19 mouse cellular contexts compared by ENCODE assay signal in genomic region chr4:107980002-107980600, GRCm38 (mm10). TPM values are rescaled to one million over a fixed set of nuclear protein-coding genes. Genes with fewer than 3 reads are reported as not detected.
DNase-seq lines count a peak whose midpoint lies in the region; ATAC-seq and TF ChIP-seq lines count a peak whose summit lies in the region.
"Had no signal": no experiment of that assay in that cellular context is flagged by ENCODE, and none has a peak within 500 bp of the region (broad histone marks: within the 10 kb centered on the region; RNA-seq: fewer than 3 reads in every experiment).

No protein-coding gene starts in this region.

- 69% methylated on average over 6 of the region's 6 CpGs for WGBS in kidney, postnatal 0 days
- 75% methylated on average over 6 of the region's 6 CpGs for WGBS in intestine, embryonic 15.5 days

- peak; percentile 24 for DNase-seq in gastrocnemius, adult 2 months
- no peak for DNase-seq in gastrocnemius, postnatal 10 days
- DNase-seq in kidney, postnatal 0 days (ENCODE audit: low spot score): no peak
- no peak for DNase-seq in kidney, postnatal 14 days
- DNase-seq in cerebellum, adult 9-10 months: peak; percentile 38
- DNase-seq in cerebellum, postnatal 25 days: peak; percentile 41 to 46
- DNase-seq: adrenal gland, adult 8-10 months; heart, postnatal 4 days; kidney, adult 18-20 months; liver had no signal

- no peak overlapping the region for H3K4me2 ChIP-seq in kidney, postnatal 0 days (ENCODE audit: low read length)
- H3K4me2 ChIP-seq in intestine, embryonic 15.5 days (replicated peaks): no peak overlapping the region
- H3K4me2 ChIP-seq: heart, embryonic 12.5 days had no signal

- no peak overlapping the region for H3K4me3 ChIP-seq in gastrocnemius, adult 2 months
- H3K4me3 ChIP-seq in kidney, postnatal 0 days (replicated peaks; ENCODE audit: low read depth, low read length): no peak overlapping the region
- H3K4me3 ChIP-seq in intestine, embryonic 15.5 days (replicated peaks): no peak overlapping the region
- H3K4me3 ChIP-seq: heart, embryonic 12.5 days had no signal

- TF ChIP-seq CTCF in gastrocnemius, adult 2 months (IDR thresholded peaks at IDR 0.05): no peak
- TF ChIP-seq CTCF in kidney, postnatal 0 days (IDR thresholded peaks at IDR 0.05; ENCODE audit: low read depth): no peak

- no peak for ATAC-seq in kidney, postnatal 0 days (replicated peaks; ENCODE audit: low FRiP score, low read depth)
- no peak for ATAC-seq in intestine, embryonic 15.5 days
- ATAC-seq: CD4-positive, CD25-positive, alpha-beta regulatory T cell, adult 4 months had no signal

- H3K27me3 ChIP-seq in kidney, postnatal 0 days (ENCODE audit: insufficient read depth, low read length): no peaks in the 10 kb centered on the region
- no peaks in the 10 kb centered on the region for H3K27me3 ChIP-seq in intestine, embryonic 15.5 days (replicated peaks)

- 0 out of 2 replicates have a peak overlapping the region, but pooled peaks have one; percentile 10 for H3K27ac ChIP-seq in gastrocnemius, adult 2 months
- peak overlapping the region; percentile 76 for H3K27ac ChIP-seq in kidney, postnatal 0 days
- H3K27ac ChIP-seq in intestine, embryonic 15.5 days: no peak overlapping the region

- H3K9me3 ChIP-seq in kidney, postnatal 0 days (replicated peaks; ENCODE audit: low read length): no peaks in the 10 kb centered on the region
- H3K9me3 ChIP-seq in intestine, embryonic 15.5 days: no peaks in the 10 kb centered on the region
- H3K9me3 ChIP-seq: heart, embryonic 12.5 days had no signal

- H3K9ac ChIP-seq in kidney, postnatal 0 days (ENCODE audit: low read depth, low read length): no peak overlapping the region
- no peak overlapping the region for H3K9ac ChIP-seq in intestine, embryonic 15.5 days
- H3K9ac ChIP-seq: heart, embryonic 12.5 days had no signal

- no peaks in the 10 kb centered on the region for H3K36me3 ChIP-seq in kidney, postnatal 0 days (ENCODE audit: insufficient read depth, low read length)
- H3K36me3 ChIP-seq in intestine, embryonic 15.5 days: no peaks in the 10 kb centered on the region
- H3K36me3 ChIP-seq: heart, embryonic 12.5 days had no signal

- H3K4me1 ChIP-seq in kidney, postnatal 0 days (replicated peaks; ENCODE audit: insufficient read depth, low read length): no peaks in the 10 kb centered on the region
- H3K4me1 ChIP-seq in intestine, embryonic 15.5 days (replicated peaks): no peaks in the 10 kb centered on the region

- intact Hi-C loops in gastrocnemius, adult 2 months (cut with DNase I): no loop called here

RNA-seq across cellular contexts. Expression of gene Slc1a7, which starts 12.0 kb away (rescaled TPM):
- under 1 TPM; 0.10 to 0.17 TPM for total RNA-seq in gastrocnemius, adult 2 months (2021)
- total RNA-seq in gastrocnemius, postnatal 10 days (2021): not detected
- 0.05 TPM in 1 of 2 replicates, not detected in the other for polyA plus RNA-seq in kidney, postnatal 0 days (2015; fragmentation: Nextera tagmentation; extraction: Ambion mirVana)
- 0.11 and 0.15 TPM in 2 replicates for polyA plus RNA-seq in intestine, embryonic 15.5 days (2015; fragmentation: Nextera tagmentation; extraction: Ambion mirVana)
- total RNA-seq: gastrocnemius, postnatal 4 days; heart, postnatal 4 days; megakaryocyte-erythroid progenitor cell, adult 5-6 weeks; MEL; monocyte, adult 5-6 weeks; neutrophil, adult 5-6 weeks had no signal
- polyA plus RNA-seq: CD4-positive, CD25-positive, alpha-beta regulatory T cell, adult 4 months; heart, embryonic 12.5 days; stomach, embryonic 14.5 days had no signal

RNA-seq across cellular contexts. Expression of gene Cpt2, which starts 56.7 kb away (rescaled TPM):
- total RNA-seq in gastrocnemius, adult 2 months (2021): 100 to 1,000 TPM in 1 of 2 experiments, 10 to 100 TPM in 1; 61.5 to 103 TPM
- total RNA-seq in gastrocnemius, postnatal 10 days (2021): 10 to 100 TPM; 45.4 to 46.0 TPM
- 82.8 and 94.0 TPM in 2 replicates for polyA plus RNA-seq in kidney, postnatal 0 days (2015; fragmentation: Nextera tagmentation; extraction: Ambion mirVana)
- 106 TPM in 2 replicates for polyA plus RNA-seq in intestine, embryonic 15.5 days (2015; fragmentation: Nextera tagmentation; extraction: Ambion mirVana)

Comparison
In these comparisons a context has a peak if more than half of its experiments do, and no peak if none do; other contexts are left out.
1. DNase-seq: peak in gastrocnemius, adult 2 months (single experiment), cerebellum, adult 9-10 months (single experiment) and cerebellum, postnatal 25 days (2 of 2); none in gastrocnemius, postnatal 10 days (single experiment), kidney, postnatal 0 days (single experiment) and kidney, postnatal 14 days (single experiment).